Mouse (Mus musculus) hematopoietic stem cell, adult 5-6 weeks (primary cell): ENCODE measurements around the gene Lrba. TPM values are rescaled to one million over a fixed set of nuclear protein-coding genes. Genes with fewer than 3 reads are reported as not detected.

Experiments
- ATAC-seq, 2 experiments: fragments of 125-278 bp in 1 of 2; replicated peaks in 1 of 2; 2 replicates each; pipeline ENCODE4 v1.8.0; 2016 to 2017; ENCODE audit warnings: inconsistent platforms in 2 of 2, mild to moderate bottlenecking in 2 of 2, moderate number of reproducible peaks in 2 of 2, low read depth in 1 of 2, moderate TSS enrichment in 1 of 2; ENCODE audit not compliant: low FRiP score in 2 of 2, poor library complexity in 2 of 2, severe bottlenecking in 2 of 2, insufficient read depth in 1 of 2, low TSS enrichment in 1 of 2
- total RNA-seq: library from RNA; stranded (forward); fragments of 172-1452, 232-1000 nt; gene quantifications from 2 replicates; pipeline ENCODE4 v1.2.3, GENCODE M21; 2017

The Lrba gene
- total RNA-seq, 1 experiment from 2014 or later = 51.5 TPM

DNA sequence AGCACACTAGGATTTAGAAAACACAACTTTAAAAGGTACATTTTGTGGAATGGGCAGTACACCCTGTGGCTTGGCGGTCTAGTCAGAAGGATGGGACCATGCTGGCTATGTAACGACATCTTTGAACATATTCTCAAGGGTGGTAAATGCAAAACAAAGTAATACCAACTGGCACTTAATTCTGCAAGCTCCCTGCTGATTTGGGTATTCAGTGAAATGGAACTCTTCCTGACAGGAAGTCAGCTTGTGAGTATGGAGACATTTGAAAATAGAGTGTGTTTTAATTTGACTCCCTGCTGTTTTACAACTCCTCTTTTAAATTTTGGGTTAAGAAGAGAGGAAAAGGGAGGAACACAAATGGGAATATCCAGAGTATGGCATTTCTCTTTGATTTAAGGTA, 158.1 kb downstream of the Lrba start:
- no peak for ATAC-seq

- no peak for ATAC-seq
Measured at GRCm38 (mm10) chr3:86385047-86385446, 160.6 kb downstream of the Lrba start.

- ATAC-seq = no peak
Measured at GRCm38 (mm10) chr3:86386246-86386645, 161.8 kb downstream of the Lrba start.

DNA sequence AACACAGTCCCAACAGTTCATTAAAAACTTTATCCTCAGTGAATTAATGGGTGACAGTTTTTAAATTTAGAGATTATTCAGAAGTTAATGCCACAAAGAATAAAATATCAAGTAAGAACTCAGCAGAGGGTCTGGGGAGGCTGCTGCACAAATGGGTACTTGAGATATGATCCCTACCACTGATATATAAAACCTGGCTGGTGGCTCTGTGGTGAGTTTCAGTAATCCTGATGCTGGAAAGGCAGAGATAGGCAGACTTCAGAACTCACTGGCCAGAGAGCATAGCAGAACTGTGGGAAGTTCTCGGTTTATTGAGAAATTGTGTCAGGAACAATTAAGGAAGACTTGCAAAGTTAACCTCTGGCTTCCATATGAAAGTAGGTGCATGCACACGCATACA, 199.3 kb downstream of the Lrba start:
- no peak for ATAC-seq

DNA sequence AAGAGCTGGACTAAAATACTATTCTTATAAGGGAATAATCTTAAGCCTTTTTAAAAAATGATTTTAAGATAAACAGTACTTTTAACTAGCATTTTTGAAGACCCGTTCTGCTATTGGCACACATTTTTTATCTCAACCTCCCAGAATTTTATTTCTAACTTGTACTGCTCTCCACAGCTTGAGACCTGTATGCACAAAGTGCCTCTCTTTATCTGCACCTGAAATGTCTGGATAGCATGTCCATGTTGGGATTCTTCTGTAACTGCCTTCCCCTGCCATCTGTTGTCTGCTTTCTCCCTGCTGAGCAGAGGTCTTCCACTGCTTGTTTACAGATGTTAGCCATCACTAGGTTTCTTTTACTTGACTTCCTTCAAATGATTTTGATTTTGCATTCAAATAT, 202.3 kb downstream of the Lrba start:
- no peak for ATAC-seq

DNA sequence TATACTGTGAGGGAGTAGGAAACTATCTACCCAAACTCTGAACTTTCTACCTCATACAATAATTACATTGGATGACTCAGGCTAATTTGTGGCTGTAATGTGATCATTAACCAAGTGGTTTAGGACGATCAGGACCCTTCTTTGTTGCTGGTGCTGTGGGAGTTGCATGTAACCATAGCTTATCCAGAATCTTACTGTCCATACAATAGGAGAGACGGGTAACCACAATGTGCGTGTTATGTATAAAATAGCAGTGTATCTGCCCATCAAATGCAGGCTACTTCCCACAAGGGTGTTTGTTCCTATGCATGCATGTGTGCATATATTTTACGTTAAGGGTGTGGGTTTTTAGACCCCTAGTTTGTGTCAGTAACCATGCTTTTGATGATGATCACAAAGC, 219.0 kb downstream of the Lrba start:
- ATAC-seq = no peak

GRCm38 (mm10) chr3:86451211-86451610, 226.7 kb downstream of the Lrba start:
- ATAC-seq = no peak

DNA sequence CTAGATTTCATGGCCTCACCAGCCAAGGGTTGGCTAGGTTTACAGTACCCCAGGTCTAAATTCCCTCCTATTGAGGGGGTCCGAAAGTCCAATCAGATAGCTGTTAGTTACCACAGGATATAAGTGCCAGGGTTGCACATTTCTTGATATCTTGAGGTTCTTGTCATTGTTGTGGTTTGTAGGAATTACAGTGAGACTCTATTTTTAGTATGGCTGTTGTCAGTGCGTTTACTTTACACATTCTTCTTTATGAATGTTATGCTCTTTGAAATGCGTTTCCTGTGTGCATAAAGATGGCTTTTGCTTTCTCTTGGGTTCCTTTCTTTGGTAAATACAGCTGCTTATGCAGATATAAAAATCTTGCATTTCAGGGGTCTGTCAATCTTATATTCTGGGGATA, 237.1 kb downstream of the Lrba start:
- ATAC-seq = no peak

- no peak for ATAC-seq
Measured at GRCm38 (mm10) chr3:86489992-86490391, 265.5 kb downstream of the Lrba start.

GRCm38 (mm10) chr3:86500586-86500985, 276.1 kb downstream of the Lrba start:
- no peak for ATAC-seq

DNA sequence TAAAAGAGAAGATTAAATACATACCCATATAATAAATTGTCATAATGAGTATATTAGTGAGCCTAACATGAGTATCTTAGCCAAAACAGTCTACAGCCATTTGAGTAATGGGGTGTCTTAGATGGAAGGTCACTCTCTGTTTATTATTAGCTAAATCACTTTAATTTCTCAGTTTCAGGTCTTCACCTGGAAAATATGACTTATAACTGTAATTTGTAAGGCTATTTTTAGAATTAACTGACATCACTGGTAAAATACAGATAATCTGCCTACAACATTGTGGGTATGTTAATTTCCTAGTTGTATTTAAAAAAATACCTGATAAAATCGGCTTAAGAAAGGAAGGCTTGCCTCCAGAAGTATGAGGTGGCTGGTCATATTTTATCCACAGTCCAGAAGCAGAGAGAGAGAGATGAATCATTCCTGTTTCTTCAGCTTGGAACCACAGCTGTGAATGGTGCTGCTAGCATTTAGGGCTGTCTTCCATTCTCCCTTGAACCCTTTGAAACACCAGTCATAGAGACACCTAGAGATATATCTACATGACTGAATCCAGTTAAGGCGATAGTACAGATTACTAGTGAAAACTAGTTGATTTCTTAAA, 294.1 kb downstream of the Lrba start:
- ATAC-seq = no peak

DNA sequence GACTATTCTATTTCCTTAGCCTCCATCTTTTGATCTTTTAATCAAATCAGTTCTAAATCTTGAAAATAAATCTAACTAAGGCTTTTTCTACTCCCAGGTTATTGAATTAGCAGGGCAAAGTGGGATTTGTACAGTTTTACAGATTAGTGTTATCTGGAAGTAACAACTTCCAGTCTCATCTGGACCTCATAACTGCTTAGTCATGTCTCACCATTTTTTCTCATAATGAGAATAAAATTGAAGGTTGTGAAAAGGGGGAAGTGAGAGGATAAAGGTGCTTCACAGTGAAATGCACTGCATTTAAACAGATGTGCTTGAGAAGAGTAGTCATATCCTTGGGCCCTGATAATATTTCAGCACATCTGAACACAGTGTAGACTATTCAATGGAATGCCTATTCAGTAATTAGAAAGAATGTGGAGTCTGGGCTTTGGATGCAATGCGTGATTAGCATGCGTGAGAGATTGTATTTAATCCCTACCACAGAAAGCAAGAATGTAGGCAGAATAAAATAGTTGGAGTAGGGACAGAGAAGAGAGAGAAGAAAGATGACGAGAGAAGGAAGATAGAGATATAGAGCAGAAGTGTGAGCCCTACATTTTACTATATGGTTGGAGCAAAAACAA, 298.5 kb downstream of the Lrba start:
- no peak for ATAC-seq

DNA sequence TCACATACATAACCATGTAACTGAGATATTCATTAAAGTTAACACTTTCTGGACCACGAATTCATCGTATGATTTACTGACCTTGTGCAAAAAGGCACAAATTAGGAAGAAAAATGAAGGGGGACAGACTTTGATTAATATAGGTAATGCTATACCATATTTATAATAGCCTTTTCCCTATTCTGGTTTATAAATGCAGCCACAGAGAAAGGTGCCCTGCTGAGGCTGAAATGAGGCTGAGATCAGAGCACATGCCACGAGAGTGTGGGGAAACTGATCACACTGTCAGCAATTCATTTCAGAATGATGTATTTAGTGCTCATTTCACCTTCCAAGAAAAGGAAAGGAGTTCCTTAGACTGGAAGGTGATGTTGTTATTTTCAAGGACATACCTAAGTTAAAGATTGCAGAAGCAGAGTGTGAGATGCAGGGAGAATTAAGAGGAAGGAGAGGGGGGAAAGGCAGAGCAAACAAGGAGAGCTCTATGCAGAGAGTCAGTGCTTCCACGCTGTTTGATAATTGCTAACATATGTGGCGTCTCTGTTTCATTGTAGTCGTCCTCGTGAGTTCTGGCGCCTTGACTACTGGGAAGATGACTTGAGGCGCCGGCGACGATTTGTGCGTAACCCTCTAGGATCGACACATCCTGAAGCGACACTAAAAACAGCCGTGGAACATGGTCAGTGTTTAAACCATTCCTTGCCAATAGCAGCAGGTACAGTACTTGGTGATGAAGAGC, 307.2 kb downstream of the Lrba start:
- ATAC-seq = no peak

DNA sequence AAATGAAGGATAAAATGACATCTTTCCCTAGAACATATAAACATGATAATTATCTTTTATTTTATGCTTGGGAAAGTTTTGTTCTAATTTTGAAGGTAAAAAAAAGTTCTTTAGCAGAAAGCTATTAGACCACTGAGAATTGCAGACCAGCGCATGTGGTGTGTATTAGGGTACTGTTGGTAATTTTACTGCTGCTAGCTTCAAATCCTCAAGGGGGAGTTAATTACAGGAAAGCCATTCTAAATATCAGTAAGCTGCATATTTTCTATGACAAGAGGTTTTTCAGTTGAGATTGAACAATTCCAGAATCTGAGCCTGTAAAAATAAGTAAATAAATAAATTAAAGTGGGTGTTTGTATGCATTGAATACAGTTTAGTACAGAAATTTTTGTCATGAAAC, 312.3 kb downstream of the Lrba start:
- ATAC-seq = no peak

DNA sequence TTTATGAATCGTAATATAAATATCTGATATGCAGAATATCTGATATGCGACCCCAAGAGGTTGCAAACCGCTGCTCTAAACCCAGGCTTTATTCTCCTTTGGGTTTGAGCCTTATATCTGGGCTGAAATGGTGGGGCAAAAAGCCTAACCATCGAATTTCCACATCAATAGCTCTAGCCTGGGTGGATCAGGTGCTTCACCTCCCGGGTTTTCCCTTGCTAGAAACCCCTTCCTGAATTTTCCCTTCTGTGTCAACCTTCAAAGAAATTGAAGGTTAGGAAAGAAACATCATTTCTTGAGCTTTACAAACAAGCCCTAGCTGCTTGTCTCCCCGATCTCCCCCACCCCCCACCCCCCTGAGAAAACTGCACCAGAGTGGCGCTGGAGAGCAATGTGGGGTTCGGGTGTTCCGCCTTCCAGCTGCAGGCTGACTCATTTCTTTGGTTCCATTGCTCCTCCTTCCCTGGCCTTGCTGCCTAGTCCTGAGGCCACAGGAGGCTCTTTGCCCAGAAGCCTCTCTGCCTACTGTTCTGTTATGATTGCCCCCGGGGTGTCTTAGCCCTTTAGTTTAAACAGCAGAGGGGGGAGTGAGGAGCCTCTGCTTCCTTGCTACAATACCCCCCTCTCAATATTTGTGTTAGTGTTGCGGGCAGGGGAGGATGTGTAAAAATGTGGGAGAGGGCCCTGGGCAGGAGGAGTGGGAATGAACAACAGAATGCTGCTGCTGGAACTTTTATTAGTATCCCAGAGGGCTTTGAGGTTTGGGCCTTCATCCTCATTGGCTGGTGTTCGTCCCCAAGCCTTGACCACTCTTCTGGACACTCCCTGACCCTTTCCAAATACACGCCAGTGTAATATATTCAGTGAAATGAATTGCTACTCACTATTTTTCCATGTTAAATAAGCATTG, 314.4 kb downstream of the Lrba start:
- no peak for ATAC-seq

DNA sequence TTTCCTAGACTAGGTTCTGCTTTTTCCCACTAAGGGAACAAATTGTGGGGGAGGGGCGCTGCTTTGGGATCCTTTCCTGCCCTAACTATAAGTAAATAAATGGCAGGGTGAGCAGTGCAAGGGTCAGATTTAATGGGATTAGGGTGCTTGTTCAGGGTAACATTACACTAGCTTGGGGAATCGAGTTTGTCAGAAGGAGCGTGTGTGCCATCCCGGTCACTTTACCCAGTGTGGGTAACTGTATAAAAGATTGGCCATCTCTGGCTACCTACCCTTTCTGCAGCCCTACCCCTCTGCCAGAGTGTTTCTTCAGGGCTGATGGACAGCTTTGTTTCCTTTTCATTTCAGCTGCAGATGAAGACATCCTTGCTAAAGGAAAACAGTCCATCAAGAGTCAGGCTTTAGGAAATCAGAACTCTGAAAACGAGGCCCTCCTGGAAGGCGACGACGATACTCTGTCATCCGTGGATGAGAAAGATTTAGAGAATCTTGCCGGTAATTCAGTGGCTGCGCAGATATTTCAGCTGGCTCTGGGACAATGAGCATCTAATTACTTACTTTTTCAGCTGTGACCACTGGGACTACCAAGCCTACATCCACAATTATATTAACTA, 315.2 kb downstream of the Lrba start:
- no peak for ATAC-seq

DNA sequence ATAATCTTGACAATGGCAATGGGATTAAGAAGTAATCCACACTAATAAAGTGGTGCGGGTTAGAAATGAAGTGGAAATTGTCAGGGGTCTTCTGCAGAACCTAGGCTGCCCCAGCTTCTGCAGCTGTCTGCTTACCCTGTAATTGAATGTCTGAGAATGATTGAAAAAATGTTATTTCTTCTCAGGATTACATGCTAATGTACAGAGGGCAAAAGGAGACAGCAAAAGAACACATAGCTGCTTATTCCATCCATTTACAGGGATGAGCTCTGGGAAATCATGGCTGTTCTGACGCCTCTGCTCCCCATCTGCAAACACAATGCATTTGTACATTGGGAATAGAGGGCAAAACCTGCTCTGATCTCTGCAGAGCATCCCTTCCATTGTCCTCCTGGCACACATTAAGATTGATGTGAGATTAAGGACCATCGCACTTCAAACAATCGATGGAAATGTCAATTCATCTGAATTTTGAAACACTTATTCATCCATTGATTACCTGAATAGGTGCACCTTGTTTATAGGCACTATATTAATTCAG, 316.7 kb downstream of the Lrba start:
- no peak for ATAC-seq
